Mouse (Mus musculus) testis, adult 2 months (tissue): ENCODE data around the gene Usp34. TPM values are rescaled to one million over a fixed set of nuclear protein-coding genes. Genes with fewer than 3 reads are reported as not detected.

Source experiments
- H3K27ac ChIP-seq: fragments of 200-500 bp; 2 replicates; pipeline ENCODE4 v1.5.1; 2012; ENCODE audit warnings: low read depth, low read length; ENCODE audit not compliant: control insufficient read depth, insufficient read depth
- H3K27me3 ChIP-seq: fragments of 200-500 bp; 2 replicates; pipeline ENCODE4 v1.6.1; 2012; ENCODE audit warnings: mild to moderate bottlenecking, low read length, moderate library complexity; ENCODE audit not compliant: control insufficient read depth, insufficient read depth
- H3K36me3 ChIP-seq: fragments of 200-500 bp; 2 replicates; pipeline ENCODE4 v1.6.1; 2012; ENCODE audit warnings: mild to moderate bottlenecking, low read length; ENCODE audit not compliant: control insufficient read depth, insufficient read depth
- H3K4me1 ChIP-seq: fragments of 200-500 bp; 2 replicates; pipeline ENCODE4 v1.6.1; 2012; ENCODE audit warnings: low read length; ENCODE audit not compliant: control insufficient read depth, insufficient read depth
- H3K4me3 ChIP-seq: fragments of 200-500 bp; 2 replicates; pipeline ENCODE4 v1.5.1; 2012; ENCODE audit warnings: low read depth, mild to moderate bottlenecking, low read length, moderate library complexity, mixed read lengths; ENCODE audit not compliant: control insufficient read depth
- CTCF ChIP-seq: fragments of 200-500 bp; IDR thresholded peaks from 2 replicates; pipeline ENCODE4 v1.5.1; 2012; ENCODE audit warnings: low read depth, mild to moderate bottlenecking, inconsistent platforms, low read length, moderate library complexity; ENCODE audit not compliant: control insufficient read depth, insufficient read depth, insufficient replicate concordance
- POLR2A ChIP-seq: fragments of 200-500 bp; IDR thresholded peaks from 2 replicates; pipeline ENCODE4 v1.6.1; 2012; ENCODE audit warnings: low read depth, mild to moderate bottlenecking, inconsistent platforms, low read length, moderate library complexity; ENCODE audit not compliant: control insufficient read depth
- polyA plus RNA-seq: library from polyadenylated mRNA; depleted of rRNA; stranded (reverse); fragments of >200 nt; gene quantifications from 2 replicates; pipeline ENCODE4 v1.2.3, GENCODE M21; 2012

Usp34 gene
- polyA plus RNA-seq, 1 experiment, result 23.4 TPM

GRCm38 (mm10) chr11:23362305-23362704, 55.6 kb downstream of the Usp34 start:
- Histone ChIP-seq H3K4me1 (no peaks in the 10 kb centered on the region), H3K4me3 (no peak overlapping the region), H3K27me3 (no peaks in the 10 kb centered on the region), H3K27ac (no peak overlapping the region), H3K36me3 (no peaks in the 10 kb centered on the region; the same call in 1 of the 2 replicates)
- TF ChIP-seq CTCF (no peak), POLR2A (no peak)

- H3K27ac ChIP-seq, result no peak overlapping the region
- no peaks in the 10 kb centered on the region; the same call in 1 of the 2 replicates for H3K36me3 ChIP-seq
Measured at GRCm38 (mm10) chr11:23364348-23364747, 57.7 kb downstream of the Usp34 start.

GRCm38 (mm10) chr11:23372032-23372431, 65.3 kb downstream of the Usp34 start:
- Histone ChIP-seq H3K27ac (no peak overlapping the region), H3K4me3 (no peak overlapping the region), H3K27me3 (no peaks in the 10 kb centered on the region), H3K4me1 (no peaks in the 10 kb centered on the region), H3K36me3 (no peaks in the 10 kb centered on the region)
- no peak for TF ChIP-seq POLR2A
- TF ChIP-seq CTCF, result no peak

More at GRCm38 (mm10) chr11:23364348-23364747, 57.7 kb downstream of the Usp34 start:
- no peak overlapping the region for H3K4me3 ChIP-seq
- no peaks in the 10 kb centered on the region for H3K27me3 ChIP-seq
- no peaks in the 10 kb centered on the region for H3K4me1 ChIP-seq
- TF ChIP-seq POLR2A (no peak), CTCF (no peak)

GRCm38 (mm10) chr11:23372490-23372889, 65.8 kb downstream of the Usp34 start:
- Histone ChIP-seq H3K27ac (no peak overlapping the region), H3K4me1 (no peaks in the 10 kb centered on the region), H3K36me3 (peaks cover 2% of the 10 kb centered on the region), H3K4me3 (no peak overlapping the region), H3K27me3 (no peaks in the 10 kb centered on the region)
- no peak for TF ChIP-seq POLR2A
- no peak for TF ChIP-seq CTCF

GRCm38 (mm10) chr11:23380055-23380454, 73.4 kb downstream of the Usp34 start:
- TF ChIP-seq CTCF (no peak), POLR2A (no peak)
- Histone ChIP-seq H3K4me3 (no peak overlapping the region), H3K27ac (no peak overlapping the region), H3K36me3 (peaks cover 2% of the 10 kb centered on the region), H3K4me1 (no peaks in the 10 kb centered on the region), H3K27me3 (no peaks in the 10 kb centered on the region)

- Histone ChIP-seq H3K36me3 (peaks cover 2% of the 10 kb centered on the region), H3K27me3 (no peaks in the 10 kb centered on the region), H3K27ac (no peak overlapping the region), H3K4me3 (no peak overlapping the region), H3K4me1 (no peaks in the 10 kb centered on the region)
- TF ChIP-seq CTCF (no peak), POLR2A (no peak)
Measured at GRCm38 (mm10) chr11:23380595-23380994, 73.9 kb downstream of the Usp34 start.

- no peaks in the 10 kb centered on the region for H3K27me3 ChIP-seq
- no peak for TF ChIP-seq POLR2A
- no peak for TF ChIP-seq CTCF
- H3K36me3 ChIP-seq, result no peaks in the 10 kb centered on the region
- H3K4me3 ChIP-seq, result no peak overlapping the region
- no peak overlapping the region for H3K27ac ChIP-seq
- no peaks in the 10 kb centered on the region for H3K4me1 ChIP-seq
Measured at GRCm38 (mm10) chr11:23382787-23383186, 76.1 kb downstream of the Usp34 start.

GRCm38 (mm10) chr11:23389649-23390048, 83.0 kb downstream of the Usp34 start:
- no peak overlapping the region for H3K4me3 ChIP-seq
- no peaks in the 10 kb centered on the region for H3K4me1 ChIP-seq
- H3K27ac ChIP-seq, result no peak overlapping the region
- H3K27me3 ChIP-seq, result no peaks in the 10 kb centered on the region
- H3K36me3 ChIP-seq, result no peaks in the 10 kb centered on the region
- no peak for TF ChIP-seq CTCF
- no peak for TF ChIP-seq POLR2A
